Mouse (Mus musculus): ENCODE data around the gene Inhbb. TPM values are rescaled to one million over a fixed set of nuclear protein-coding genes. Genes with fewer than 3 reads are reported as not detected.

The Inhbb gene
- polyA plus RNA-seq, 1 experiment from 2014 or later, result 1.3 TPM

- ATAC-seq (ENCODE audit: low read depth), result no peak
- H3K27ac ChIP-seq (replicated peaks; ENCODE audit: low read depth, low read length), result no peak overlapping the region
- H3K9ac ChIP-seq (ENCODE audit: low read depth, low read length), result no peak overlapping the region
- no peaks in the 10 kb centered on the region for H3K4me1 ChIP-seq (ENCODE audit: control insufficient read depth, insufficient read depth, low read length)
- no peaks in the 10 kb centered on the region for H3K9me3 ChIP-seq (ENCODE audit: control insufficient read depth, low read length)
- no peak overlapping the region for H3K4me3 ChIP-seq (ENCODE audit: low read depth, low read length)
- no peaks in the 10 kb centered on the region for H3K36me3 ChIP-seq (ENCODE audit: control insufficient read depth, insufficient read depth, low read length)
- 69% methylated on average over 7 of the region's 7 CpGs for WGBS
- H3K27me3 ChIP-seq (replicated peaks; ENCODE audit: control insufficient read depth, insufficient read depth, low read length), result no peaks in the 10 kb centered on the region
- no peak overlapping the region for H3K4me2 ChIP-seq (ENCODE audit: low read depth, low read length)
- DNase-seq (ENCODE audit: low spot score), result no peak
These were observed 24.2 kb downstream of the Inhbb start for GRCm38 (mm10) chr1:119397839-119398238.

- Histone ChIP-seq H3K36me3 (ENCODE audit: control insufficient read depth, insufficient read depth, low read length) (no peaks in the 10 kb centered on the region), H3K4me3 (ENCODE audit: low read depth, low read length) (no peak overlapping the region), H3K4me1 (ENCODE audit: control insufficient read depth, insufficient read depth, low read length) (0 out of 2 replicates have a peak, but pooled peaks cover 4% of the 10 kb centered on the region), H3K27me3 (replicated peaks; ENCODE audit: control insufficient read depth, insufficient read depth, low read length) (peaks cover 7% of the 10 kb centered on the region; the same call in 1 of the 2 replicates), H3K27ac (replicated peaks; ENCODE audit: low read depth, low read length) (no peak overlapping the region), H3K4me2 (ENCODE audit: low read depth, low read length) (no peak overlapping the region), H3K9me3 (ENCODE audit: control insufficient read depth, low read length) (no peaks in the 10 kb centered on the region), H3K9ac (ENCODE audit: low read depth, low read length) (no peak overlapping the region)
- ATAC-seq (ENCODE audit: low read depth) (no peak), DNase-seq (ENCODE audit: low spot score) (no peak)
- 65% methylated on average over 3 of the region's 3 CpGs for WGBS
These were observed 30.7 kb downstream of the Inhbb start for GRCm38 (mm10) chr1:119391311-119391710.

- Histone ChIP-seq H3K4me2 (ENCODE audit: low read depth, low read length) (no peak overlapping the region), H3K4me3 (ENCODE audit: low read depth, low read length) (no peak overlapping the region), H3K27ac (replicated peaks; ENCODE audit: low read depth, low read length) (no peak overlapping the region), H3K9ac (ENCODE audit: low read depth, low read length) (no peak overlapping the region), H3K4me1 (ENCODE audit: control insufficient read depth, insufficient read depth, low read length) (0 out of 2 replicates have a peak, but pooled peaks cover 4% of the 10 kb centered on the region), H3K36me3 (ENCODE audit: control insufficient read depth, insufficient read depth, low read length) (no peaks in the 10 kb centered on the region), H3K9me3 (ENCODE audit: control insufficient read depth, low read length) (no peaks in the 10 kb centered on the region), H3K27me3 (replicated peaks; ENCODE audit: control insufficient read depth, insufficient read depth, low read length) (peaks cover 7% of the 10 kb centered on the region; the same call in 1 of the 2 replicates)
- ATAC-seq (ENCODE audit: low read depth) (no peak), DNase-seq (ENCODE audit: low spot score) (no peak)
- 72% methylated on average over 4 of the region's 4 CpGs for WGBS
These were observed 31.4 kb downstream of the Inhbb start for GRCm38 (mm10) chr1:119390676-119391075.

DNA sequence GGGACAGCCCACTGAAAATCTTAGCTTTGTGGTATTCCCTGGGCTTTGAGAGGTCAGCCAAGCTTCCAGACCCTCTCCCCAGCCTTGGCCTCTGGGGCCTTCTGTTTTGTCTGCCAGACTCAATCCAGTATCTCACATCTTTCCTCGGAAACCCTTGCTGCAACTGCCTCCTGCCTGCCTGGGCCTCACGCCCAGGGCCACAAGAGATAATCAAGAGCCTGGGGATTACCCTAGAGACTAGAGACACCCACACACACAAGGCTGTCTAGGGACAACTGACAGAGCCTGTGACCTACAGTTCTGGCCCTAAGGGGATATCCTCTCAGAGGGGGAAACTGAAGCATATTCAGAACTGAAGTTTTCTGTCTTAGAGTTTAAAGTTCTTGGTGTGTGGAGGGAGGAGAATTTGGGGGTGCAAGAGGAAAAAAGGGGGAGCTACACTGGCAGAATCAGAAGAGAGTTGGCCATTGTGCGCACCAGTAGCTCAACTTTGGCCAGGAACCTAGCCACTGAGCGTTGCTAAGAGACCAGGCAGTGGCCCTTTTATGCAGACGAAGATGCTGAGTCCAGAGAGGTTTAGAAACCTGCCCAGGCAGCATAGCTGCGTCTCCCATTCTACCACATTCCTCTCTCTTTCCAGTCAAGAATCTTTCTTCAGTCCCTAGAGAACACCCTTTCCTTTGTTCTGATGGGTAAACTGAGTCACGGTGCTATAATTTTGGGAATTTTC, 32.1 kb downstream of the Inhbb start:
- H3K36me3 ChIP-seq (ENCODE audit: control insufficient read depth, insufficient read depth, low read length), result no peaks in the 10 kb centered on the region
- H3K9ac ChIP-seq (ENCODE audit: low read depth, low read length), result no peak overlapping the region
- H3K9me3 ChIP-seq (ENCODE audit: control insufficient read depth, low read length), result no peaks in the 10 kb centered on the region
- H3K4me3 ChIP-seq (ENCODE audit: low read depth, low read length), result no peak overlapping the region
- H3K27ac ChIP-seq (replicated peaks; ENCODE audit: low read depth, low read length), result no peak overlapping the region
- H3K4me2 ChIP-seq (ENCODE audit: low read depth, low read length), result no peak overlapping the region
- 58% methylated on average over 6 of the region's 7 CpGs for WGBS
- 0 out of 2 replicates have a peak, but pooled peaks cover 4% of the 10 kb centered on the region for H3K4me1 ChIP-seq (ENCODE audit: control insufficient read depth, insufficient read depth, low read length)
- peaks cover 7% of the 10 kb centered on the region; the same call in 1 of the 2 replicates for H3K27me3 ChIP-seq (replicated peaks; ENCODE audit: control insufficient read depth, insufficient read depth, low read length)
- ATAC-seq (ENCODE audit: low read depth) (no peak), DNase-seq (ENCODE audit: low spot score) (no peak)

DNA sequence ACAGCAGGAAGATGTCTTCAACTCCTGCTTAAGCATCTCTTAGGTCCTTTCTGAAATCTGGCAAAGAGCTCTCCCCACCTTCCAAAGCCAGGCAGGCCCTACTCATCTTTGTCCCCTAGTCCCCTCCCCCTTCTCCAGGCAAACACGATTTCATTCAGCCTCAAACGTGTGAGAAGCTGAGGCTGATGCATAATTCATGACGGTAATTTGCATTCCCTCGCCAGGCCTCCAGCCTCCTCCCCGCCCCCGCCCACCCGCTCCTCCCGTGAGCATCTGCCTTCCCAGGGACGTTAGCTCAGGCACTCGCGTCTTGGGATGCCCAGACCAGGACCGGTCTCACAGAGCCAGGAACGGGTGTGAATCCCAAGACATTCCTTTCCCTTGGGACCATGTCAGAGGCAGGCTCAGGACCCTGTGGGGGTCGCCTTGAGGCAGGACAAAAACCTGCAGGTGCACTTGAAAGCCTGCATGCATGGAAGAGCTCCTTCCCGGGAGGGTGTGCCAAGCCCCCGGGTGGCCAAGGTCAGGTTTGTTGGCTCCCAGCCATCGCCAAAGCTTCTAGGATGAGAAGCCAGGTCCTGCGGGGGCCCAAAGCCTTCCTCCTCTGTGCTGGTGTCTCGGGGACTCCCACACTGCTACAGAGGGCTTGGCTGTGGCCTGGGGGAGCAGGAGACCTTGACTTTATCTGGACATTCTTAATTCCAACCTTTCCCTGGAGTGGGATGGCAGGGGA, 33.2 kb downstream of the Inhbb start:
- H3K4me3 ChIP-seq (ENCODE audit: low read depth, low read length), result no peak overlapping the region
- DNase-seq (ENCODE audit: low spot score) (peak; percentile 61), ATAC-seq (ENCODE audit: low read depth) (peak; percentile 60)
- no peak overlapping the region for H3K27ac ChIP-seq (replicated peaks; ENCODE audit: low read depth, low read length)
- no peak overlapping the region for H3K9ac ChIP-seq (ENCODE audit: low read depth, low read length)
- H3K4me2 ChIP-seq (ENCODE audit: low read depth, low read length), result peak overlapping the region; percentile 23
- 9% methylated on average over 19 of the region's 19 CpGs for WGBS
- no peaks in the 10 kb centered on the region for H3K9me3 ChIP-seq (ENCODE audit: control insufficient read depth, low read length)
- no peaks in the 10 kb centered on the region for H3K36me3 ChIP-seq (ENCODE audit: control insufficient read depth, insufficient read depth, low read length)
- H3K4me1 ChIP-seq (ENCODE audit: control insufficient read depth, insufficient read depth, low read length), result 0 out of 2 replicates have a peak, but pooled peaks cover 4% of the 10 kb centered on the region
- peaks cover 7% of the 10 kb centered on the region; the same call in 1 of the 2 replicates for H3K27me3 ChIP-seq (replicated peaks; ENCODE audit: control insufficient read depth, insufficient read depth, low read length)

DNA sequence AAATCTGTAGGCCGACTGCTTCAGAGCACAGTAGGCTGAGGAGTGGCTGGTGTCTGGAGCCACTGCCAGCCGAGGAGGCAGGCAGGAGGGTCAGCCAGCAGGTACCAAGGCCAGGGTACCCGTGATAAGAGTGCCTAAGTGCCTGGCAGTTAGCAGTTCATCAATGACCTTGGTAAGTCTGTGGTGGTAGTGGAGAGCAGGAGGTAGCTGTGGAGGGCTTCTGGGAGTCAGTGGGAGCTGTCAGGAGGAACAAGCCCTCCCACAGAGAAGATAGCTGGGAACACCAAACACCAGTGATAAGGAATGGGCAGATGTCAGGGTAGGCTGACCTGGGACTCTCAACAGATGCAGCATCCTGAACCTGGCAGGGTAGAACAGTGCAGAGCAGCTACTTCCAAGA, 35.7 kb downstream of the Inhbb start:
- H3K4me1 ChIP-seq (ENCODE audit: control insufficient read depth, insufficient read depth, low read length), result 0 out of 2 replicates have a peak, but pooled peaks cover 4% of the 10 kb centered on the region
- no peak overlapping the region for H3K9ac ChIP-seq (ENCODE audit: low read depth, low read length)
- H3K4me3 ChIP-seq (ENCODE audit: low read depth, low read length), result no peak overlapping the region
- ATAC-seq (ENCODE audit: low read depth) (no peak), DNase-seq (ENCODE audit: low spot score) (no peak)
- no peak overlapping the region for H3K4me2 ChIP-seq (ENCODE audit: low read depth, low read length)
- H3K27ac ChIP-seq (replicated peaks; ENCODE audit: low read depth, low read length), result no peak overlapping the region
- peaks cover 7% of the 10 kb centered on the region; the same call in 1 of the 2 replicates for H3K27me3 ChIP-seq (replicated peaks; ENCODE audit: control insufficient read depth, insufficient read depth, low read length)
- H3K9me3 ChIP-seq (ENCODE audit: control insufficient read depth, low read length), result no peaks in the 10 kb centered on the region
- H3K36me3 ChIP-seq (ENCODE audit: control insufficient read depth, insufficient read depth, low read length), result no peaks in the 10 kb centered on the region
- 69% methylated on average over 3 of the region's 3 CpGs for WGBS

- H3K4me1 ChIP-seq (ENCODE audit: control insufficient read depth, insufficient read depth, low read length), result 0 out of 2 replicates have a peak, but pooled peaks cover 1% of the 10 kb centered on the region
- DNase-seq (ENCODE audit: low spot score), result peak; percentile 21
- no peak overlapping the region for H3K9ac ChIP-seq (ENCODE audit: low read depth, low read length)
- 73% methylated on average over 9 of the region's 10 CpGs for WGBS
- H3K36me3 ChIP-seq (ENCODE audit: control insufficient read depth, insufficient read depth, low read length), result no peaks in the 10 kb centered on the region
- H3K27ac ChIP-seq (replicated peaks; ENCODE audit: low read depth, low read length), result no peak overlapping the region
- H3K9me3 ChIP-seq (ENCODE audit: control insufficient read depth, low read length), result no peaks in the 10 kb centered on the region
- H3K4me2 ChIP-seq (ENCODE audit: low read depth, low read length), result no peak overlapping the region
- ATAC-seq (ENCODE audit: low read depth), result no peak
- no peaks in the 10 kb centered on the region for H3K27me3 ChIP-seq (replicated peaks; ENCODE audit: control insufficient read depth, insufficient read depth, low read length)
- H3K4me3 ChIP-seq (ENCODE audit: low read depth, low read length), result no peak overlapping the region
These were observed 38.1 kb downstream of the Inhbb start for GRCm38 (mm10) chr1:119383916-119384315.

- ATAC-seq (ENCODE audit: low read depth) (no peak), DNase-seq (ENCODE audit: low spot score) (no peak)
- no peaks in the 10 kb centered on the region for H3K36me3 ChIP-seq (ENCODE audit: control insufficient read depth, insufficient read depth, low read length)
- no peak overlapping the region for H3K27ac ChIP-seq (replicated peaks; ENCODE audit: low read depth, low read length)
- H3K9me3 ChIP-seq (ENCODE audit: control insufficient read depth, low read length), result no peaks in the 10 kb centered on the region
- no peaks in the 10 kb centered on the region for H3K4me1 ChIP-seq (ENCODE audit: control insufficient read depth, insufficient read depth, low read length)
- 74% methylated on average over 4 of the region's 4 CpGs for WGBS
- H3K9ac ChIP-seq (ENCODE audit: low read depth, low read length), result no peak overlapping the region
- H3K4me3 ChIP-seq (ENCODE audit: low read depth, low read length), result no peak overlapping the region
- no peak overlapping the region for H3K4me2 ChIP-seq (ENCODE audit: low read depth, low read length)
- no peaks in the 10 kb centered on the region for H3K27me3 ChIP-seq (replicated peaks; ENCODE audit: control insufficient read depth, insufficient read depth, low read length)
These were observed 41.4 kb downstream of the Inhbb start for GRCm38 (mm10) chr1:119380609-119381008.
